Mouse (Mus musculus): ENCODE measurements around the gene 4930467E23Rik. TPM values are rescaled to one million over a fixed set of nuclear protein-coding genes. Genes with fewer than 3 reads are reported as not detected.
"Not testable (repeated sequence)": the region's sequence is repeated elsewhere in the genome, so short reads cannot be mapped to it uniquely, and the experiment has no call there.

4930467E23Rik gene
- total RNA-seq, 1 experiment: not detected

DNA sequence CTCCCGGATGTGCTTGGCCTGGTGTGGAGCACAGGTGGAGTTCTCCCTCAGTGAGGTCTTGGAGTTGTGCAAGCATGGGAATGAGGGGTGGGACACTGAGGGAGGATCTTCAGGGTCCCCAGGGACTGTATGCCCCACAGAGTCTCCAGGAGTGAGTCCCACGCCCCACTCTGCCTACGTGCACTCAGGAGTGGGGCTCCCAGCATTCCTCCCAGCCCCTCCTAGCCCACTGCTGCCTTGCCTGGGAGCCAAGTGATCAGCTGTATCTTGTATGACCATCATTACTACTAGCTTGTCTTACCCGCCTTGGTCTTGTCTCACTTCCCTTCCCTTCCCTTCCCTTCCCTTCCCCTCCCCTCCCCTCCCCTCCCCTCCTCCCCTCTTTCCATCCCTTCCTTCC is 30.7 kb upstream of the 4930467E23Rik start:
- H3K9me3 ChIP-seq (ENCODE audit: control insufficient read depth, insufficient read depth, low read depth, low read length); H3K9ac ChIP-seq (ENCODE audit: insufficient read depth, low read depth, low read length, poor library complexity, severe bottlenecking); H3K4me3 ChIP-seq (ENCODE audit: insufficient read depth in 1 of 2, low read depth in 1 of 2, low read length in 2 of 2, poor library complexity in 1 of 2, severe bottlenecking in 1 of 2); in situ Hi-C loops (cut with MboI; ENCODE audit: low sequenced_read_pairs in 2 of 2, unreplicated experiment in 2 of 2); H3K4me1 ChIP-seq (ENCODE audit: control insufficient read depth in 2 of 2, insufficient read depth in 2 of 2, low read length in 2 of 2, poor library complexity in 1 of 2); H3K36me3 ChIP-seq (ENCODE audit: control insufficient read depth, insufficient read depth, low read length, poor library complexity, severe bottlenecking): not testable (repeated sequence)
- DNase-seq (ENCODE audit: low read depth, low spot score): peak; percentile 36
- peak overlapping the region; percentile 26; the same call in 1 of the 2 replicates for H3K27ac ChIP-seq (ENCODE audit: insufficient read depth, low read depth, low read length, poor library complexity, severe bottlenecking)

DNA sequence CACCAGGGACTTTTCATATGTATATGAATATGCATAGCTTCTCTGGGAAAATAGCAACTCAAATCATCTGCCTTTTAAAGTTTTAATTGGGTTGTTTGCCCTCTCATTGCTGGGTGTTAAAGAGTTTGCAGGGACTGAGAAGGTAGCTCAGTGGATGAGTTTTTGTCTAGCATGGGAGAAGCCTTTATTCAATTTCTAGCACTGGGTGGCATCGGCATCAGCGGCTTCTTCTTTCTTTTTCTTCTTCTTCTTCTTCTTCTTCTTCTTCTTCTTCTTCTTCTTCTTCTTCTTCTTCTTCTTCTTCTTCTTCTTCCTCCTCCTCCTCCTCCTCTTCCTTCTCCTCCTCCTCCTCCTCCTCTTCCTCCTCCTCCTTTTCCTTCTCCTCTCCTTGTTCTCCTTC is 28.1 kb upstream of the 4930467E23Rik start:
- in situ Hi-C loops (cut with MboI; ENCODE audit: low sequenced_read_pairs in 2 of 2, unreplicated experiment in 2 of 2); DNase-seq (ENCODE audit: low read depth, low spot score); H3K36me3 ChIP-seq (ENCODE audit: control insufficient read depth, insufficient read depth, low read length, poor library complexity, severe bottlenecking): not testable (repeated sequence)

DNA sequence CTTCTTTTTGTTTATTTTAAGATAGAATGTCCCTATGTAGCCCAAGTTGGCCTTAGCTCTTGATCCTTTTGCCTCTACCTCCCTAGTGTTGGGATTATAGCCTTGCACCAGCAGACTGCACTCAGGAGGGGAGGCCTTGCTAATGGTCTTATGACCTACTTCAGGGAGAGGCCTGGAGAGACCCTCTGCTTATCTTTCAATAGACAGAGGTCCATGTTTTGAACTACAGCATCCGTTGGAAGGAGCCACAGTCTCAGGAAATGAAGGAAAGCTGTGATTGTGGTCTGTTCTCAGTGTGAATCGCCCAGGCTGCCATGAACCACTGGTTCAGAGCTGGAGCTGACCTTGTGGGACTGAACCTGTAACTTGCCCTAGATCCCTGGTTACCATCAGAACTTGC is 27.1 kb upstream of the 4930467E23Rik start:
- H3K9ac ChIP-seq (ENCODE audit: insufficient read depth, low read depth, low read length, poor library complexity, severe bottlenecking); DNase-seq (ENCODE audit: low read depth, low spot score); H3K9me3 ChIP-seq (ENCODE audit: control insufficient read depth, insufficient read depth, low read depth, low read length); H3K4me1 ChIP-seq (ENCODE audit: control insufficient read depth in 2 of 2, insufficient read depth in 2 of 2, low read length in 2 of 2, poor library complexity in 1 of 2); H3K4me3 ChIP-seq (ENCODE audit: insufficient read depth in 1 of 2, low read depth in 1 of 2, low read length in 2 of 2, poor library complexity in 1 of 2, severe bottlenecking in 1 of 2); H3K36me3 ChIP-seq (ENCODE audit: control insufficient read depth, insufficient read depth, low read length, poor library complexity, severe bottlenecking); in situ Hi-C loops (cut with MboI; ENCODE audit: low sequenced_read_pairs in 2 of 2, unreplicated experiment in 2 of 2); H3K27ac ChIP-seq (ENCODE audit: insufficient read depth, low read depth, low read length, poor library complexity, severe bottlenecking): not testable (repeated sequence)

More for the DNA sequence above, 28.1 kb upstream of the 4930467E23Rik start:
- not testable (repeated sequence) for H3K27ac ChIP-seq (ENCODE audit: insufficient read depth, low read depth, low read length, poor library complexity, severe bottlenecking); H3K9me3 ChIP-seq (ENCODE audit: control insufficient read depth, insufficient read depth, low read depth, low read length); H3K4me3 ChIP-seq (ENCODE audit: insufficient read depth in 1 of 2, low read depth in 1 of 2, low read length in 2 of 2, poor library complexity in 1 of 2, severe bottlenecking in 1 of 2); H3K4me1 ChIP-seq (ENCODE audit: control insufficient read depth in 2 of 2, insufficient read depth in 2 of 2, low read length in 2 of 2, poor library complexity in 1 of 2); H3K9ac ChIP-seq (ENCODE audit: insufficient read depth, low read depth, low read length, poor library complexity, severe bottlenecking)

DNA sequence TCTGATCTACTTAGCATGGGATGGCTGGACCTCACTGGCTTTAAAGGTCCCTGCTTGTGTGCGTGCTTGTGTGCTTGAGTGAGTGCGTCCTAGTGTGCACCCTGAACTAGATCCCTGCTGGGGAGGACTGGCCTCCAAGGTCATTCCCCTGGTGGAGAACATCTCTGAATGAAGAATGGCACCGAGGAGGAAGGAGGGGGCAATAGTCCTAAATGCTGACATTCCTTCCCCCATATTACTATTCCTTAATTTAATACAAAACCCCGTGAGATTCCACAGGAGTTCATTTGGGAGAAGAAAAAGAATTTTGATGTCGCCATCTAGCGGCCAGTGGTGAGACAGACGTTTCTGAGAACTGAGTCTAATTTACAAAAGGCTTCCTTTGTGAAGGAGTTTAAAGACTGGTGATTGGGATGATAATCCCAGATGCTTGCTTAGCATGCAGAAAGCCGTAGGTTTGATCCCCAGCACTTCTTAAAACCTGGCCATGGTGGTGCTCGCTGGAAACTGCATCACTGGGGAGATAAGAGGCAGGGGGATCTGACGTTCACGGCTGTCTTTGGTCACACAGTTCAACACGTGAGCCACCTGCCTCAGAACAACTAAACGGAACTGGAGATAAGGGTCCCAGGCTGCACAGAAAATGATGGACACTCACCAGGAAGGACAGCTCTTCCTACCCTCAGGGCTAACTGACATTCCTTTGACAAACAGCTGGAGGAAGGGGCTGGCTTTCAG is 26.2 kb upstream of the 4930467E23Rik start:
- H3K4me3 ChIP-seq (ENCODE audit: insufficient read depth in 1 of 2, low read depth in 1 of 2, low read length in 2 of 2, poor library complexity in 1 of 2, severe bottlenecking in 1 of 2); H3K9me3 ChIP-seq (ENCODE audit: control insufficient read depth, insufficient read depth, low read depth, low read length); H3K27ac ChIP-seq (ENCODE audit: insufficient read depth, low read depth, low read length, poor library complexity, severe bottlenecking); H3K36me3 ChIP-seq (ENCODE audit: control insufficient read depth, insufficient read depth, low read length, poor library complexity, severe bottlenecking); in situ Hi-C loops (cut with MboI; ENCODE audit: low sequenced_read_pairs in 2 of 2, unreplicated experiment in 2 of 2); H3K4me1 ChIP-seq (ENCODE audit: control insufficient read depth in 2 of 2, insufficient read depth in 2 of 2, low read length in 2 of 2, poor library complexity in 1 of 2); H3K9ac ChIP-seq (ENCODE audit: insufficient read depth, low read depth, low read length, poor library complexity, severe bottlenecking): not testable (repeated sequence)
- peak; percentile 100 for DNase-seq (ENCODE audit: low read depth, low spot score)
- TF ChIP-seq CHD2 (IDR thresholded peaks at IDR 0.05; ENCODE audit: low read depth, low read length): 0 out of 2 replicates have a peak, but pooled peaks have one; percentile 60

DNA sequence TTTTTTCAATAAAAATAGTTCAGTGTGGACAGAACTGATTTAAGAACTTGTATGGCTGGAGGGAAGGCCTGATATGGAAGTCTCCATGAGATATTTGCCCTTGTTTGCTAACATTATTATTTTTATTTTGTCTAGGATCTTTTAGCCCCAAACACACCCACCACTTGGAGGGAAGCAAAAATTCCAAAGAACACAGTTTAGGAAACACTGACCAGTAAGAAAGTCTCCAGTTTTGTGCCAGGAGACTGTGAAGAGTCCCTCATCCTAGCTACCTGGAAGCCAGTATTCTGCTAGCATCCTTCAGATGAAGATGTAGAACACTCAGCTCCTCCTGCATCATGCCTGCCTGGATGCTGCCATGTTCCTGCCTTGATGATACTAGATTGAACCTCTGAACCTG is 25.5 kb upstream of the 4930467E23Rik start:
- H3K4me3 ChIP-seq (ENCODE audit: insufficient read depth in 1 of 2, low read depth in 1 of 2, low read length in 2 of 2, poor library complexity in 1 of 2, severe bottlenecking in 1 of 2); H3K27ac ChIP-seq (ENCODE audit: insufficient read depth, low read depth, low read length, poor library complexity, severe bottlenecking); H3K36me3 ChIP-seq (ENCODE audit: control insufficient read depth, insufficient read depth, low read length, poor library complexity, severe bottlenecking); H3K9ac ChIP-seq (ENCODE audit: insufficient read depth, low read depth, low read length, poor library complexity, severe bottlenecking); DNase-seq (ENCODE audit: low read depth, low spot score); H3K4me1 ChIP-seq (ENCODE audit: control insufficient read depth in 2 of 2, insufficient read depth in 2 of 2, low read length in 2 of 2, poor library complexity in 1 of 2); H3K9me3 ChIP-seq (ENCODE audit: control insufficient read depth, insufficient read depth, low read depth, low read length); in situ Hi-C loops (cut with MboI; ENCODE audit: low sequenced_read_pairs in 2 of 2, unreplicated experiment in 2 of 2): not testable (repeated sequence)

DNA sequence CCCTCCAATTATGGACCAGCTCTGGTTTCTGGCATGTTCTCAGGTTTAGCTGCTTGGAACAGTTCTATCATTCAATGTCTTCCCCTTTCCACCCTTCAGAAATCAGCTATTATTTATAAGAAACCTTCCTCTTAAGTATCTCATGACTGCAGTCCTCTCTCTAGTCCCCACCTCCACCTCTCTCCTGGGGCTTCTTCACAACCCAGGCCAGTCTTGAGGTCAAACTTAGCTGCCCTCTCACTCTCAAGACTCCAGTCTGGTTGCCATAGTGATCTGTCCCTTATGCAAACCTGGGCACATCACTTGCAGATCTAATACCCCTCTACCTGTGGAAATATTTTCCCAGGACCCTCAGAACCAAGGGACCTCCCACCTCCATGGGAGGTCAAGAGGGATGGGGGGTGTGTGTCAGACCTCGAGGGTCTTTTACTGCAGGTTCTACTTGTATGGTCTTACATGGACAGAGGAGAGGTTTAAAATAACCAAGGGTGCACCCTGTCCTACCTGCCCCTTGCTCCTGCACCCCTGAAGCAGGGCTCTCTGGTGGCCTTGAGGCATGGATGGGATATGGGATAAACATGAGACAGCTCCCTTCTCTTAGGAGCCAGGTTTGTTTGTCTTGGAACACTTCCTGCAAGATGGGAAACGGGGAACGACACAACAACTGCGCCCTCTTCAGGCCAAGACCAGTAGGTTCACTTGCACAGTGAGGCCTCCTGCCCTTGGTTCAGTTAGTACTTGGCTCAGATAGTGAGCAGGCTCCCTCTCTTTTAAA is 24.7 kb upstream of the 4930467E23Rik start:
- H3K4me3 ChIP-seq (ENCODE audit: insufficient read depth in 1 of 2, low read depth in 1 of 2, low read length in 2 of 2, poor library complexity in 1 of 2, severe bottlenecking in 1 of 2); DNase-seq (ENCODE audit: low read depth, low spot score); in situ Hi-C loops (cut with MboI; ENCODE audit: low sequenced_read_pairs in 2 of 2, unreplicated experiment in 2 of 2); H3K27ac ChIP-seq (ENCODE audit: insufficient read depth, low read depth, low read length, poor library complexity, severe bottlenecking); H3K36me3 ChIP-seq (ENCODE audit: control insufficient read depth, insufficient read depth, low read length, poor library complexity, severe bottlenecking); H3K9me3 ChIP-seq (ENCODE audit: control insufficient read depth, insufficient read depth, low read depth, low read length); H3K9ac ChIP-seq (ENCODE audit: insufficient read depth, low read depth, low read length, poor library complexity, severe bottlenecking); H3K4me1 ChIP-seq (ENCODE audit: control insufficient read depth in 2 of 2, insufficient read depth in 2 of 2, low read length in 2 of 2, poor library complexity in 1 of 2): not testable (repeated sequence)

DNA sequence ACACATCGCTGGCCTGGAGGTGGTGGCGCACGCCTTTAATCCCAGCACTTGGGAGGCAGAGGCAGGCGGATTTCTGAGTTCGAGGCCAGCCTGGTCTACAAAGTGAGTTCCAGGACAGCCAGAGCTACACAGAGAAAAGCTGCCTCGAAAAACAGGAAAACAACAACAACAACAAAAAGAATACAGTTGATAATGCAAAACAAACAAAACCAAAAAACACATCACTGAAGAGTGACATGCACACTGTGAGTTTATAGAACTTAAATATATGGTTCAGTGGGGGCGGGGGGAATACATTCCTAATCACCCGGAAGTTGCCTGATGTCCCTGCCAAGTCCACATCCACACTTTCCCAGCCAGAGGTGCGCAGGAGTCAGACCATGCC is 24.2 kb upstream of the 4930467E23Rik start:
- H3K9ac ChIP-seq (ENCODE audit: insufficient read depth, low read depth, low read length, poor library complexity, severe bottlenecking); H3K4me1 ChIP-seq (ENCODE audit: control insufficient read depth in 2 of 2, insufficient read depth in 2 of 2, low read length in 2 of 2, poor library complexity in 1 of 2); in situ Hi-C loops (cut with MboI; ENCODE audit: low sequenced_read_pairs in 2 of 2, unreplicated experiment in 2 of 2); DNase-seq (ENCODE audit: low read depth, low spot score); H3K4me3 ChIP-seq (ENCODE audit: insufficient read depth in 1 of 2, low read depth in 1 of 2, low read length in 2 of 2, poor library complexity in 1 of 2, severe bottlenecking in 1 of 2); H3K27ac ChIP-seq (ENCODE audit: insufficient read depth, low read depth, low read length, poor library complexity, severe bottlenecking); H3K36me3 ChIP-seq (ENCODE audit: control insufficient read depth, insufficient read depth, low read length, poor library complexity, severe bottlenecking); H3K9me3 ChIP-seq (ENCODE audit: control insufficient read depth, insufficient read depth, low read depth, low read length): not testable (repeated sequence)

DNA sequence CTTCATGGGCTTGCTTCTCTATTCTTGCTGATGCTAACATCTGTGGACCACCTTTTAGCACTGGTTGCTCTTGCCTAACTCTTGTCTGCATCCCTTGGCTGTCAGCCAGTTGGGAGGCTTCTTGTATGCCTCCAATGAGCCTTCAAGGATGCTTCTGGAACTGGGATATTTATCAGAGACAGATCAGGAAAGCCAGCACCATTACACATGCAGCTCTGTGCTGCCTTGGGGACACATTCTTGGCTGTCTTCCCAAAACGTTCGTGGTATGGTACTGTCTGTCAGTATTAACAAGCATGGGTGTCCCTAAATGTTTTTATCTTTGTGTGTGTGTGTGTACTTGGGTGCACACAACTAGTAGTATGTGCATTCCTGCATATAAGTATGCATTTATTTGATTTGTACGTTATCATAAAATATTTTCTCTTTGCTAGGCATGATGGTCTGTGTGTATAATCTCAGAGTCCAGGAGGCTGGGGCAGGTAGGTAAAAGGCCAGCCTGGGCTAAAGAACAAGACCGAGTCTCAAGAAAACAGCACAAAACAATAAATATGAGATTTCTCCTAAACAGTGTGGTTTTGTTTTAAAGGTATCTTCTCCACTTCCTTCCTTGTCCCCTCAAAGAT is 23.2 kb upstream of the 4930467E23Rik start:
- H3K9me3 ChIP-seq (ENCODE audit: control insufficient read depth, insufficient read depth, low read depth, low read length); H3K27ac ChIP-seq (ENCODE audit: insufficient read depth, low read depth, low read length, poor library complexity, severe bottlenecking); in situ Hi-C loops (cut with MboI; ENCODE audit: low sequenced_read_pairs in 2 of 2, unreplicated experiment in 2 of 2); H3K9ac ChIP-seq (ENCODE audit: insufficient read depth, low read depth, low read length, poor library complexity, severe bottlenecking); H3K4me1 ChIP-seq (ENCODE audit: control insufficient read depth in 2 of 2, insufficient read depth in 2 of 2, low read length in 2 of 2, poor library complexity in 1 of 2); H3K36me3 ChIP-seq (ENCODE audit: control insufficient read depth, insufficient read depth, low read length, poor library complexity, severe bottlenecking); H3K4me3 ChIP-seq (ENCODE audit: insufficient read depth in 1 of 2, low read depth in 1 of 2, low read length in 2 of 2, poor library complexity in 1 of 2, severe bottlenecking in 1 of 2); DNase-seq (ENCODE audit: low read depth, low spot score): not testable (repeated sequence)
